Mouse (Mus musculus) adrenal gland, adult 8-10 months (tissue): ENCODE data around the gene Catsper1. TPM values are rescaled to one million over a fixed set of nuclear protein-coding genes. Genes with fewer than 3 reads are reported as not detected.

Experiments used
- DNase-seq: peaks from one replicate; pipeline ENCODE4 v3.0.0; 2022
- total RNA-seq, 4 experiments: library from RNA; stranded (reverse); gene quantifications; 2 replicates each; pipeline ENCODE4 v1.2.4; 2022

Gene Catsper1
- total RNA-seq, 4 experiments from 2014 or later, result not detected

GRCm38 (mm10) chr19:5356080-5356479 is 20.5 kb downstream of the Catsper1 start:
- no peak for DNase-seq

- no peak for DNase-seq
Observed at GRCm38 (mm10) chr19:5362186-5362585, 26.6 kb downstream of the Catsper1 start.

GRCm38 (mm10) chr19:5364124-5364523 is 28.6 kb downstream of the Catsper1 start:
- no peak for DNase-seq

GRCm38 (mm10) chr19:5365751-5366150 is 30.2 kb downstream of the Catsper1 start:
- no peak for DNase-seq

GRCm38 (mm10) chr19:5366175-5367052 is 30.9 kb downstream of the Catsper1 start, which contains the start of gene Eif1ad:
Eif1ad (plus strand) TSS chr19:5366741.
- DNase-seq, result peak; percentile 90

GRCm38 (mm10) chr19:5367053-5367359 is 31.5 kb downstream of the Catsper1 start, which contains the start of gene Banf1:
Banf1 (minus strand) TSS chr19:5367168.
- DNase-seq, result no peak

GRCm38 (mm10) chr19:5367455-5367854 is 31.9 kb downstream of the Catsper1 start:
- DNase-seq, result no peak

GRCm38 (mm10) chr19:5370932-5371331 is 35.4 kb downstream of the Catsper1 start:
- no peak for DNase-seq

- no peak for DNase-seq
Observed at GRCm38 (mm10) chr19:5372724-5373123, 37.2 kb downstream of the Catsper1 start.

- DNase-seq, result no peak
Observed at GRCm38 (mm10) chr19:5374177-5374576, 38.6 kb downstream of the Catsper1 start.

- DNase-seq, result no peak
Observed at GRCm38 (mm10) chr19:5374748-5375147, 39.2 kb downstream of the Catsper1 start.

- DNase-seq, result no peak
Observed at GRCm38 (mm10) chr19:5377446-5377845, 41.9 kb downstream of the Catsper1 start.

GRCm38 (mm10) chr19:5383326-5383725 is 47.8 kb downstream of the Catsper1 start:
- DNase-seq, result no peak

- DNase-seq, result no peak
Observed at GRCm38 (mm10) chr19:5384715-5385114, 49.2 kb downstream of the Catsper1 start.

GRCm38 (mm10) chr19:5388011-5388441 is 52.5 kb downstream of the Catsper1 start:
- DNase-seq, result no peak

- DNase-seq, result peak; percentile 95
Observed at GRCm38 (mm10) chr19:5388588-5389242, 53.2 kb downstream of the Catsper1 start, which contains the start of gene Sart1. Sart1 (minus strand) TSS chr19:5388703.

- DNase-seq, result no peak
Observed at GRCm38 (mm10) chr19:5389647-5390046, 54.1 kb downstream of the Catsper1 start.

- DNase-seq, result no peak
Observed at GRCm38 (mm10) chr19:5390416-5390815, 54.9 kb downstream of the Catsper1 start.

GRCm38 (mm10) chr19:5392892-5393291 is 57.4 kb downstream of the Catsper1 start:
- DNase-seq, result peak; percentile 68
